Mouse (Mus musculus) adrenal gland, postnatal 14 days (tissue): ENCODE measurements around the gene Atp23. TPM values are rescaled to one million over a fixed set of nuclear protein-coding genes. Genes with fewer than 3 reads are reported as not detected.

Experiments
- DNase-seq: peaks from one replicate; pipeline ENCODE4 v3.0.0; 2021; ENCODE audit warnings: mixed read lengths
- total RNA-seq: library from RNA; stranded (reverse); gene quantifications from 2 replicates; pipeline ENCODE4 v1.2.3, GENCODE M21; 2021

Atp23 gene
- total RNA-seq, 1 experiment from 2014 or later, result 7.1 TPM

DNA sequence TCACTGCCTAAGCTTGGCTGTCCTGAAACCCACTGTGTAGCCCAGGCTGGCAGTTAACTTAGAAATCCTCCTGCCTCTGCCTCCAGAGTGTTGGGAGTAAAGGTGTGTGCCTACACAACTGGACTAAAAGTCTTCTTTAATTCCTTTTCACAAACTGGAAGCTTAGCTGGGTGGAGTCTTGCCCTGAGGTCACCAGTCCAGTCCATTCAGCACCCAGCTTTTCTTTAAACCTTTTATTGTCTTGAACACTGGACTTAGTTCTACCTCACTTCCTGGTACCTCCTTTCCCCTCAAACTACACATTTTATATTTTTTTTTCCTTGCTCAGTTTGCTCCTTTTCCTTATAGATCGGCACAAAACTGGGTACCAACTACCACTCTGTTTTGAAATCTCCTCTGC is 10.3 kb upstream of the Atp23 start:
- DNase-seq, result no peak

DNA sequence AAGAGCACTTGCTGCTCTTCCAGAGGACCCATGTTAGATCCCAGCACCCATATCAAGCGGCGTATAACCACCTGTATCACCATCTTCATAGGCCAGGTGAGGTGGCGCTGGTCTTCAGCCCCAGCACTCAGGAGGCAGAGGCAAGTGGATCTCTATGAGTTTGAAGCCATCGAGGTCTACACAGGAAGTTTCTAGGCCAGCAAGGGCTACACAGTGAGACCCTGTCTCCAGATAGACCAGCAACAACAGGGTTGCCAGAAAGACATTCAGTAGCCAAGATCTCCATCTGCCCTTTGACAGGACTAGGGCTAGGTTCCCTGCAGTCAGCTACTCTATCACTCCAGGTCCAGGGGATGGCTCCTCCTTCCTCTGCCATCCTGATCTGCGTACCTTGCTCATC is 5.7 kb upstream of the Atp23 start:
- no peak for DNase-seq

- DNase-seq, result peak; percentile 97
Measured at GRCm38 (mm10) chr10:126905650-126906075, 4.5 kb upstream of the Atp23 start.

DNA sequence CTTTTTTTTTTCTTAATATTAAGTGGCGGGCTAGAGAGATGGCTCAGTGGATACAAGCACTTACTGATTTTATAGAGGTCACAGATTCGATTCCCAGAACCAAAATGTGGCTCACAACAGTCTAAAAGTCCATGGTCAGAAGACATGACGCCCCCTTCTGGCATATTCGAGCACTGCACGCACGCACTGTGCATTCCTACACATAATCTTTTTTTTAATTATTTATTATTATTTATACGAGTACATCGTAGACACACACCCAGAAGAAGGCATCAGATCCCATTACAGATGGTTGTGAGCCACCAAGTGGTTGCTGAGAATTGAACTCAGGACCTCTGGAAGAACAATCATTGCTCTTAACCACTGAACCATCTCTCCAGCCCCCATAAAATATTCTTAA is 3.9 kb upstream of the Atp23 start:
- DNase-seq, result no peak

- peak; percentile 20 for DNase-seq
Measured at GRCm38 (mm10) chr10:126904221-126904620, 3.1 kb upstream of the Atp23 start.

DNA sequence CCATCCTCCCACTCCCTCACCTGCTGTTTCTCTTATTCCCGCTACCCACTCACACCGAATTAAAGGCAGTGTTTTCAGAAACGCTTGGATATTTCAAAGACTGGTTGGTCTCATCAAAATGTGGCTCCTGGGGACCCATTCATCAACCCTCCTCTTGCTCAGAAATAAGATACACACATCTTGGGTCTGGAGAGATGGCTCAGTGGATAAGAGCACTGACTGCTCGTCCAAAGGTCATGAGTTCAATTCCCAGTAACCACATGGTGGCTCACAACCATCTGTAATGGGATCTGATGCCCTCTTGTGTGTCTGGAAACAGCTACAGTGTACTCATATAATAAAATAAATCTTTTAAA is 311 bp upstream of the Atp23 start:
- no peak for DNase-seq

- DNase-seq, result no peak
Measured at GRCm38 (mm10) chr10:126895891-126896290, 5.3 kb downstream of the Atp23 start.

- DNase-seq, result no peak
Measured at GRCm38 (mm10) chr10:126894061-126894460, 7.1 kb downstream of the Atp23 start.

GRCm38 (mm10) chr10:126893145-126893544 is 8.0 kb downstream of the Atp23 start:
- DNase-seq, result no peak

DNA sequence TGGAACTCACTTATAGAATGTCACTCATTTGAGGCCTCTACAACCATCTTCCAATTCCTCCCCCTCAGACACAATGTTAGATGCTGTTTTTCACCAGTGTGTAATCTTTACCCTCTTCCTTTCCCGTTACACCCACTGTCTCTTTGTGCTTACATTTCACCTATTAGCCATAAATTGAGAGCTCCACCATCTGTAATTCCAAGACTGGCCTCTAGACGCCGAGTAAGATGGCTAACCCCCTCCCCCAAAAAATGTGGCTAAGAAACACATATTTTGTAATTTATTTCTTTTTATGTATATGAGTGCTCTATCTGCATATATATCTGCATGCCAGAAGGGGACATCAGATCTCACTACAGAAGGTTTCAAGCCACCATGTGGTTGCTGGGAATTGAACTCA is 27.4 kb downstream of the Atp23 start:
- no peak for DNase-seq

DNA sequence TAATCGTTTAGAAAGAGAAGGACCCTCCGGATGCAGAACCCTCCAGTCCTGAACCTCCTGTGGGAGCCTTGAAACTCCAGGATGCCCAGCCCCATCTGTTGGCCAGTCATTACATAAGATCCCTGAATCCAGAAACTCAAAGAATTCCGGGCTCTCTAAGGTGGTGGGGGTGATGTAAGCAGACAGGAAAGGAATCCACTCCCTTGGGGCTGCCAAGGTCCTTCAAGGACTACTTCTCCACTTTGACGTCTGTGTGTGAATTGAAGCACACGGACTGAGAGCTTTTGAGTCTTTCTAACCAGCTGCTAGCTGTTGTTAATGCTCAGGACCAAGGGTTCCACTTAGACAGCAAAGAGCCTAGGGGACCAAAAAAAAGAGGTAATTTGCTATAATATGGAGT is 28.9 kb downstream of the Atp23 start:
- no peak for DNase-seq

DNA sequence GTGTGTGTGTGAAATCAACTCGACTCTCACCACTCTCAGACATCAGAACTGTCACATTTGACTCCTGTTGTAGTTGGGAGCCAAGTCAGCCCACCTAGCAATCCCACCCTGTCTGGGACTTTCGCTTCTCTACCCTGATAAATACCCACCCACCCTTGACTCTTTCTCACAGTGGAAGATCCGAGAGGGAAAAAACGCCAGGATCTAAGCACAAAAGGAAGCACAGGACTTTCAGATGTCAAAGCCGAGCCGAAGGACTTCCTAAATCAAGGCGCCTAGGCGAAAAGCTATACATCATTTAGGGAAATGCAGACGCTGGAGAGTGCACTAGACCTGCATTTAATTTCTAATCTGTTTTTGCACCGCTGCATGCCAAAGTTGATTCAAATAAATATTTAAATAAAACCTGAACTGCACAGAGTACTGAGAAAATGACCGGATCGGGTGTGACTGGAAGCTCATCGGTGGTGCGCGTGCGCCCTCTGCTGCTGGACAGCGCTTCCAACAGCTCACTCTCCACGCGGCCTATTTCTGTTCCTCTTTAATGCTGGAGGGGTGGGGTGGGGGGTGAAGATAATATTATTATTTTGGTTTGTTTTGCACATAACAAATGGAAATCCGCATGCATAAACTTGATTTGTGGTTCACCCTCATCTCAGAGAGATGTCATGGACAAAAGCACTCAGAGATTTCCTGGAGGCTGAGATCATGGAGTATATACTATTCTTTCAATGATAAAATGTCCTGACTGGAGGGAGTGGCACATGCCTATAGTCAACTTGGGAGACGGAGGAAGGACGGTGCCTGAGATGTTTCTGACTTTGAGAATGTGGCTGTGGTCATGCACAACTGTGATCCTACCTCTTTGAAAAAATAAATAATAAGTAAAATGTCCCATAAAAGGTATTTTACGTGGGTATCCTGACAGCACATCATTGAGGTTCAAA is 31.5 kb downstream of the Atp23 start:
- peak; percentile 83 for DNase-seq

DNA sequence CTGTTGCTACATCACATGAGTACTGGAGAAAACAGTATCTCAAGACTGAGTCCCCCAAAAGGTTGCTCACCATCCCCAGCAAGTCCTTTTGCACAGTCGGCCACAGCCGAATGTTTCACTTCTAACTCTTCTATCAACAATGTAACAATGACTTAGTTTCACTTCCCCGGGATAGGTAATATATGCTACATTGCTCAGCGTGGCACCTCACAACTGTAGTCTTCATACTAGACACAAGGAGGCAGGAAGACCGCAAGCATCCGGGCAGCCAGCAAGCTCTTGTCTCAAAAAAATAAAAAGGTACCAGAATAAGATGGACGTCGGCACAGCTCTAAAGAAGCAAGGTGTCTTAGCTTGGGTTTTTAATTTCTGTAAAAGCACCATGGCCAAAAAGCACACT is 35.9 kb downstream of the Atp23 start:
- no peak for DNase-seq

GRCm38 (mm10) chr10:126862193-126862592 is 39.0 kb downstream of the Atp23 start:
- DNase-seq, result no peak

DNA sequence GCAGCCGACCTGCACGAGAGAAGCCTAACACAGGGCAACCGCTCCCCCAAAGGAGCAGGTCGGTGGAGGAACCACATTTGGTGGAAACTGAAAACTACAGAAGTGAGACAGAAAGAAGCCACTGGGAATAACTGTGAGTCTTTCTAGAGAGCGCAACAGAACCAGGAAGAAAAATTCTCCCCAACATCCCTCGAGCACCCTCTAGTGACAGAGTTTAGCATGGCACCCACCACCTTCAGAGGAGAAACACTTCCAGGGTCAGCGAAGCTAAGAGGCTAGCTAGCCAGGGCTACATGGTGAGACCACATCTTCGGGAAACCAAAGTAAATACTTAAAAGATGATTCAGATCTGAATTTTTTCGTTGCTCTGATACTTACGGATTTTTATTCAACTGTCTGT is 47.9 kb downstream of the Atp23 start:
- peak; percentile 14 for DNase-seq

- no peak for DNase-seq
Measured at GRCm38 (mm10) chr10:126845309-126845911, 55.7 kb downstream of the Atp23 start.

GRCm38 (mm10) chr10:126844689-126845088 is 56.5 kb downstream of the Atp23 start:
- DNase-seq, result peak; percentile 22

DNA sequence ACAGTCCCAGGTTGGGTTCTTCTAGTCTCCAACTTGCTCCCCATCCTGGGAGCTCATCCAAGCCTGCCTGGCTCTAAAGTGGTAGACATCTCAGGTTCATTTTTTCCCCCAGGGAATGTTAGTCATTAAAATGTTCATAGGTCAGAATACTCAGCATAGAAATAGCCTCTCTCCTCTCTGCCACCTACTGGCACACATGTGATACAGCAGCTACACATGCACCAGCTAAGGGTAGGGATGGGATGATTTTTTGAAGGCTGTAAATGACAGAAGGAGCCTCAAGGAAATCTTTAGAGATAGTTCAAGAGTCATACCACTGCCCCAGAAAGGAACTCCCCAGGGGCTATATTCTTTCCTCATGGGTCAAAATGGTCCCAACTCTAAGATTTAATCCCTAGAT is 60.9 kb downstream of the Atp23 start:
- no peak for DNase-seq

DNA sequence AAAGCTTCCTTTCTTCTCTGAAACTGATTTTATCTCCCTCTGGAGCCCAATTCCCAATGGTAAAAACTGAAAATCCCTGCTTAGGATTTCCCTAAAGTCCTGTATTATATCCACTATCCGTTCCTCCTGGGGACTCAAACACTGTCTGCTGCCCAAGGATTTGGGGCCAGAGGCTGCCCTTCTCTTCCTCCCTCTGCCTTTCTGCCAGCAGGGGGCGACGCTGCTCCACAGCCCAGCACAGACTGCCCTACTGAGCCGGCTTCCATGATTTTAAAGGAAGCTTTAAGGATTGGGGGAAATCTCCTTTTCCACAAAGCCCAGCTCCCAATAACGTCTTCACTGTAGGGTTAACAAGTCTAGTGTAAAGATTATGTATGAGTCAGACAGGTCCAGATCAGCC is 68.1 kb downstream of the Atp23 start:
- peak; percentile 63 for DNase-seq

- DNase-seq, result no peak
Measured at GRCm38 (mm10) chr10:126831329-126831728, 69.8 kb downstream of the Atp23 start.

DNA sequence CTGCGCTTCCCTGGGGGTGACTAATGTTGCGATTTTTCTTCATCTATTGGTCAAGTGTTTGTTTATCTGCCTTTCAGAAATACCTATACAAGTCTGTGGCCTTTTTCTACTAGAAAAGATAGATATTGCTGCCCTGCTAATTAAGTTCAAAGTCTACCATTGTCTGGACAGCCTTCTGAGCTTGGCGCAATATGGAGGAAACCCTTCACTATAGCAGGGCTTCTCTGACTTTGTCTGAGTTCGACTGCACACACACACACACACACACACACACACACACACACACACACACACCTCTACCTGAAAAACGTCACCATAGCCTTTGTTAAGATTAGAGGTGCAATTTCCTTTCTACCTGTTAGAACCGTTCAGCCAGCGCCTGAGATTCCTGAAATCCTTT is 72.5 kb downstream of the Atp23 start:
- no peak for DNase-seq

DNA sequence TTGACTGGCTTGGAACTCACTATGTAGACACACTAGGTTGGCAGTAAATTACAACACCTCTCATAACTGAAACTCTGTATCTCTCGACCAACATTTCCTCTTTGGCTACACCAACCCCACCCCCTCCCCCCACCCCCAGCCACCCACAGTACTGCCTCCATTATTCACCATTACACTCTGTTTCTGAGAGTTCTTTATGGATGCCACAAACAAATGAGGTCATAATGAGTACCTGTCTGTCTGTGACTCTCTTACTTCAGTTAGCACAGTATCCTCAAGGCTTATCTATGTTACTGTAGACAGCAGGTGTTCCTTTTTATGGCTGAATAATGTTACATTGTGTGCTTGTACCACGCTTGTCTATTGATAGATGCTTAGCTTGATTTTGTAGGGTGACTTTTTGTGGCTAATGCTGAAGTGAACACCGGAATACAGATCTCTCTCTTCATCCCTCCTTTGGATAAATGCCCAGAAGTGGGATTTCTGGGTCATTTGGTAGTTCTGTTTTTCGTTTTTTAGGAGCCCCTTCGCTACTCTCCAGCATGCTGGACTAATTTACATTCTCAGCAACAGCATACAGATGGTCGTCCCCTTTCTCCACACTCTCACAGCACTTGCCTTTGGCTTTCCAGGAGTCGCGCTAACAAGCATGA is 73.1 kb downstream of the Atp23 start:
- no peak for DNase-seq

DNA sequence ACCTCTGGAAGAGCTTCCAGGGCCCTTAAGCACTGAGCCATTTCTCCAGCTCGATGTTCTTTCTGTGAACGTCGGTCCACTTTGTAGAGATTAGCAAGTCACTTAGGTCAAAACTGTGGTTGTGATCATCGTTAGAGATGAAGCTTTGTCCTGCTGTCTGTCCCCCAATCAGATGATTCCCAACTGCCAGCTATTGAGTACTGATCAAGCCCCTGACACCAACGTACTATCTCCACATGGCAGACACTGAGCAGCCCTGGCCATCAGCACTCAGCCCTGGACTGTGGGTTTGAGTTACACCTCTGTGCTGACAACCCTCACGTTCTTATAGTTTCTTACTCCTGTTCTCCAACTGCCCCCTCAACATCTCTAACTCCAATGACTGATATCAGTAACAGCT is 74.2 kb downstream of the Atp23 start:
- no peak for DNase-seq
